Mouse (Mus musculus): ENCODE measurements at regions not wholly inside any gene's neighbourhood (a gene's known extent, or its start where the extent isn't known, plus 50 kb on each side); places are given as distances from the start of the nearest gene placed in this dataset.

GRCm38 (mm10) chr3:52158788-52159260 is 53.9 kb upstream of the Maml3 start:
- no peak for DNase-seq
- no peak for TF ChIP-seq CTCF (IDR thresholded peaks at IDR 0.05; ENCODE audit: insufficient read depth, low read length)
- no peak for TF ChIP-seq POLR2A (IDR thresholded peaks at IDR 0.05; ENCODE audit: borderline replicate concordance, extremely low read depth, low read depth, low read length)
- WGBS = 87% methylated on average over 3 of the region's 3 CpGs
- no peaks in the 10 kb centered on the region for H3K4me1 ChIP-seq (ENCODE audit: control insufficient read depth, insufficient read depth, low read length)
- no peak overlapping the region for H3K4me3 ChIP-seq (replicated peaks; ENCODE audit: extremely low read depth, low read depth, low read length)

- TF ChIP-seq POLR2A (IDR thresholded peaks at IDR 0.05; ENCODE audit: borderline replicate concordance, extremely low read depth, low read depth, low read length) = no peak
- TF ChIP-seq CTCF (IDR thresholded peaks at IDR 0.05; ENCODE audit: insufficient read depth, low read length) = no peak
- H3K4me3 ChIP-seq (replicated peaks; ENCODE audit: extremely low read depth, low read depth, low read length) = no peak overlapping the region
- WGBS = 64% methylated on average over 3 of the region's 3 CpGs
- no peaks in the 10 kb centered on the region for H3K4me1 ChIP-seq (ENCODE audit: control insufficient read depth, insufficient read depth, low read length)
- no peak for DNase-seq
Measured at GRCm38 (mm10) chr3:52161688-52162087, 56.8 kb upstream of the Maml3 start.

DNA sequence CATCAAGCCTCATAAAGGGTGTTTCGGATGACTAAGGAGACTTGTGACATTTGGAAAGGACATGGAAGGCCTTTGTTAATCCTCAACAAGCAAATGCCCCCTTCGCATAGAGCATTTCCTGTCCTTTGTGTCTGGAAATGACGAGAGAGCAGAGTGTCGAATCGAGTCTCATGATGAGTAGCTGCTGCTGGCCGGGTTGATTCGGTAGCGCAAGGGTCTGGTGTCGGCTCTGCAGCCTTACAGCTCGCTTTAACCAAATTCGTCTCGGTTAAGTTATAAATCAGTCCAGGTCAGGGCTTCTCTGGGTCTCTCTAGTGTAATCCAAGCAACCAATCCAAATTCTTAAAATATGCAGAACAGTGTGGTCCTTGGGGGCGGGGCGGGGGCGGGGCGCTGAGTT is 59.1 kb upstream of the Maml3 start:
- WGBS = 52% methylated on average over 16 of the region's 16 CpGs
- no peak for TF ChIP-seq CTCF (IDR thresholded peaks at IDR 0.05; ENCODE audit: insufficient read depth, low read length)
- no peak for TF ChIP-seq POLR2A (IDR thresholded peaks at IDR 0.05; ENCODE audit: borderline replicate concordance, extremely low read depth, low read depth, low read length)
- Histone ChIP-seq H3K4me1 (ENCODE audit: control insufficient read depth, insufficient read depth, low read length) (no peaks in the 10 kb centered on the region), H3K4me3 (replicated peaks; ENCODE audit: extremely low read depth, low read depth, low read length) (no peak overlapping the region)
- DNase-seq = no peak

GRCm38 (mm10) chr3:52167420-52167819 is 62.5 kb upstream of the Maml3 start:
- DNase-seq = no peak
- 89% methylated on average over 7 of the region's 7 CpGs for WGBS
- no peak for TF ChIP-seq CTCF (IDR thresholded peaks at IDR 0.05; ENCODE audit: insufficient read depth, low read length)
- TF ChIP-seq POLR2A (IDR thresholded peaks at IDR 0.05; ENCODE audit: borderline replicate concordance, extremely low read depth, low read depth, low read length) = no peak
- H3K4me3 ChIP-seq (replicated peaks; ENCODE audit: extremely low read depth, low read depth, low read length) = no peak overlapping the region
- no peaks in the 10 kb centered on the region for H3K4me1 ChIP-seq (ENCODE audit: control insufficient read depth, insufficient read depth, low read length)

GRCm38 (mm10) chr3:52170847-52171246 is 66.0 kb upstream of the Maml3 start:
- no peak for DNase-seq
- WGBS = 88% methylated on average over 7 of the region's 7 CpGs
- TF ChIP-seq POLR2A (IDR thresholded peaks at IDR 0.05; ENCODE audit: borderline replicate concordance, extremely low read depth, low read depth, low read length) = no peak
- no peak for TF ChIP-seq CTCF (IDR thresholded peaks at IDR 0.05; ENCODE audit: insufficient read depth, low read length)
- no peak overlapping the region for H3K4me3 ChIP-seq (replicated peaks; ENCODE audit: extremely low read depth, low read depth, low read length)
- H3K4me1 ChIP-seq (ENCODE audit: control insufficient read depth, insufficient read depth, low read length) = no peaks in the 10 kb centered on the region

GRCm38 (mm10) chr3:52171303-52171702 is 66.4 kb upstream of the Maml3 start:
- no peak for TF ChIP-seq CTCF (IDR thresholded peaks at IDR 0.05; ENCODE audit: insufficient read depth, low read length)
- no peak for TF ChIP-seq POLR2A (IDR thresholded peaks at IDR 0.05; ENCODE audit: borderline replicate concordance, extremely low read depth, low read depth, low read length)
- no peaks in the 10 kb centered on the region for H3K4me1 ChIP-seq (ENCODE audit: control insufficient read depth, insufficient read depth, low read length)
- whole genome bisulfite sequencing = 72% methylated on average over 5 of the region's 5 CpGs
- DNase-seq = no peak
- no peak overlapping the region for H3K4me3 ChIP-seq (replicated peaks; ENCODE audit: extremely low read depth, low read depth, low read length)

DNA sequence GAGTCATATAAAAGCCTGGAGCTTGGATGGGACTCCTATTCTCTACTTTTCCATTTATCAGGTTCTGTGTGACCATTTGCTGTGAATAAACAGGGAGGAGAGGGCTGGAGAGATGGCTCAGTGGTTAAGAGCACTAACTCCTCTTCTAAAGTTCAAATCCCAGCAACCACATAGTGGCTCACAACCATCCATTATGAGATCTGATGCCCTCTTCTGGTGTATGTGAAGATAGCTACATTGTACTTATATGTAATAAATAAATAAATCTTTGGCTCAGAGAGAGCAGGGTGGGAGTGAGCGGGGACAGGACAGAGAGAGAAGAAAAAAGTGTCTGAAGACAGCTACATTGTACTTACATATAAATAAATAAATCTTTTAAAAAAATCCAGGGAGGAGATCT is 68.6 kb upstream of the Maml3 start:
- TF ChIP-seq POLR2A (IDR thresholded peaks at IDR 0.05; ENCODE audit: borderline replicate concordance, extremely low read depth, low read depth, low read length) (no peak), CTCF (IDR thresholded peaks at IDR 0.05; ENCODE audit: insufficient read depth, low read length) (no peak)
- no peaks in the 10 kb centered on the region for H3K4me1 ChIP-seq (ENCODE audit: control insufficient read depth, insufficient read depth, low read length)
- H3K4me3 ChIP-seq (replicated peaks; ENCODE audit: extremely low read depth, low read depth, low read length) = no peak overlapping the region
- WGBS = 70% methylated on average over 1 of the region's 1 CpGs
- no peak for DNase-seq

- TF ChIP-seq POLR2A (IDR thresholded peaks at IDR 0.05; ENCODE audit: borderline replicate concordance, extremely low read depth, low read depth, low read length) (no peak), CTCF (IDR thresholded peaks at IDR 0.05; ENCODE audit: insufficient read depth, low read length) (no peak)
- WGBS = 44% methylated on average over 8 of the region's 8 CpGs
Measured at GRCm38 (mm10) chr3:52176108-52176507, 71.2 kb upstream of the Maml3 start.

DNA sequence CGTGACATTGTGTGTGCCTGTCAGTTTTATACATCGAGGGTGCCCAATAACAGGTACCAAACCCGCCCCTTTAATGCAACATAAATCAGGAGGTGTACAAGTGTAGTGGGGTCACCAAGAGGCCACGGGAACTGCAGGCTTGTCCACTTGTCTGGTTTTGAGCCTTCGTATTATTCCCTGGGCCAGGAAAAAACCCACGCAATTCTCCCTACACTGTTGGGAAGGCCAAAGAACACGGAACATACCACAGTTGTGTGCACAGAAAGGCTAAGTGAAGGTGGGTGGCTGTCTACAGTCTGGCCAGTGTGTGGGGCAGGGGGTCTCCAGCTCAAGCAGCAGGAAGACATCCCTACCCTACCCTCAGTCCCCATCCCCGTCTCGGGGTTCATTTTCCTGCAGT is 74.0 kb upstream of the Maml3 start:
- H3K4me1 ChIP-seq (ENCODE audit: control insufficient read depth, insufficient read depth, low read length) = peaks cover 12% of the 10 kb centered on the region

More at GRCm38 (mm10) chr3:52176108-52176507, 71.2 kb upstream of the Maml3 start:
- H3K4me1 ChIP-seq (ENCODE audit: control insufficient read depth, insufficient read depth, low read length) = peaks cover 12% of the 10 kb centered on the region
- DNase-seq = no peak
- no peak overlapping the region for H3K4me3 ChIP-seq (replicated peaks; ENCODE audit: extremely low read depth, low read depth, low read length)

DNA sequence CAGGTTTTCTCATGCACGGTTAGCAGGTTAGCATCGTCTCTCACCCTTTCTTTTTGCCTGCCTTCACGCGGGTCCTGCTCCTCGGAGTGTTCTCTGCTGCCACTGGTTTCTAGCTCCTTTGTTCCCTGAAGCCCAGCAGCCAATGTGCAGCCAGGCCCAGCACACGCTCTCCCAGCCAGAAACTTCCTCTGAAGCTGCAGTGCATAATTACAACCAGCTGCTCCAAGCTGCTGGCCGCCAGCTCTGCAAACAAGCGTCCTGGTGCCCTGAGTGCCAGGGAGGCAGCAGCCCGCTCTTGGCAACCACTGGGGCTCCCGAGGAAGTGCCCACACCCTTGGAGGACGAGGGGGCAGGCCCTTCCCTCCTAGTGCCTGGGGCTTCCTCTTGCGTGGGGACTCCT is 74.8 kb upstream of the Maml3 start:
- peaks cover 12% of the 10 kb centered on the region for H3K4me1 ChIP-seq (ENCODE audit: control insufficient read depth, insufficient read depth, low read length)
- H3K4me3 ChIP-seq (replicated peaks; ENCODE audit: extremely low read depth, low read depth, low read length) = peak overlapping the region; percentile 4
- WGBS = under 1% methylated on average over 12 of the region's 12 CpGs
- DNase-seq = peak; percentile 56
- TF ChIP-seq CTCF (IDR thresholded peaks at IDR 0.05; ENCODE audit: insufficient read depth, low read length) = no peak
- peak; percentile 43; the same call in 1 of the 2 replicates for TF ChIP-seq POLR2A (IDR thresholded peaks at IDR 0.05; ENCODE audit: borderline replicate concordance, extremely low read depth, low read depth, low read length)

More for the DNA sequence above, 74.0 kb upstream of the Maml3 start:
- no peak overlapping the region for H3K4me3 ChIP-seq (replicated peaks; ENCODE audit: extremely low read depth, low read depth, low read length)
- WGBS = 73% methylated on average over 9 of the region's 9 CpGs
- TF ChIP-seq CTCF (IDR thresholded peaks at IDR 0.05; ENCODE audit: insufficient read depth, low read length) (no peak), POLR2A (IDR thresholded peaks at IDR 0.05; ENCODE audit: borderline replicate concordance, extremely low read depth, low read depth, low read length) (no peak)
- DNase-seq = no peak

Data from lung, adult 2 months (tissue).